Mouse (Mus musculus): ENCODE data around the gene Lamtor1.

Lamtor1 gene

GRCm38 (mm10) chr7:101955862-101956261 lies 50.2 kb downstream of the Lamtor1 start:
- DNase-seq (ENCODE audit: low spot score): no peak

- no peak for DNase-seq (ENCODE audit: low spot score)
Measured at GRCm38 (mm10) chr7:101956481-101956880, 50.8 kb downstream of the Lamtor1 start.

DNA sequence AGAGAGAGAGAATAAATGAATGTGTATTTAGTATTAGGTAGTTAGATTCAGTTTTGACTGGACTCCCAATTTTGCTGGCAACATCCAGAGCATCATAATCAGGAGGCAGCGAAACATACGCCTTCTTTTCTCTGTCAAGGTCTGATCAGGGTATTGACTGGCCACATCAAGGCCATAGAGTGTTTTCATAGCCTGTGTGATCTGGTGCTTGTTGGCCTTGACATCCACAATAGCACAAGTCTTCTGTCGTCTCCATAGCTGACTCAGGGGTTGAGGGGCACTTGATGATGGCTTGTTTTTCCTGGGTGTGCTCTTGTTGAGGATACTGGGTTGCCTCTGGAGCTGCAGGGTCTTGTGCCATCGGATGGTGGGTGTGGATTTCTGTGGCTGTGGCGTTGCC lies 51.2 kb downstream of the Lamtor1 start:
- no peak for DNase-seq (ENCODE audit: low spot score)

- no peak for DNase-seq (ENCODE audit: low spot score)
Measured at GRCm38 (mm10) chr7:101962829-101963228, 57.1 kb downstream of the Lamtor1 start.

DNA sequence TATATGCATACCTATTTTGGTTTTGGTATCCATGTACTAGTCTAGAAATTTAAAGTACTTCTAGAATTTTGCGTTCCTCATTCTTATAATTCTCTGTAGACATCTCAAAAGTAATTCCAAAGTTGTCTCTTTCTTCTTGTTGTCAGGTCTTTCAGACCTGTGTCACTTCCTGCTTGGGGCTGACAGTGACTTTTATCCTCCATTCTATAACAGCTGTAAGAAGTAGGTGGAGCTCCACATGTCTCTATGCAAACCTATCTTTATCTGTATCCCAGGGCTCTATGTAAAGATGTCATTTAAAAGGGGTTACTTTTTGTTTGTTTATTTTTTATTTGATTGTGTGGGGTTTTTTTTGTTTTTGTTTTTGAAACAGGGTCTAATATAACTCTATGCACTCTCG lies 57.9 kb downstream of the Lamtor1 start:
- DNase-seq (ENCODE audit: low spot score): no peak

- DNase-seq (ENCODE audit: low spot score): no peak
Measured at GRCm38 (mm10) chr7:101964551-101964950, 58.8 kb downstream of the Lamtor1 start.

DNA sequence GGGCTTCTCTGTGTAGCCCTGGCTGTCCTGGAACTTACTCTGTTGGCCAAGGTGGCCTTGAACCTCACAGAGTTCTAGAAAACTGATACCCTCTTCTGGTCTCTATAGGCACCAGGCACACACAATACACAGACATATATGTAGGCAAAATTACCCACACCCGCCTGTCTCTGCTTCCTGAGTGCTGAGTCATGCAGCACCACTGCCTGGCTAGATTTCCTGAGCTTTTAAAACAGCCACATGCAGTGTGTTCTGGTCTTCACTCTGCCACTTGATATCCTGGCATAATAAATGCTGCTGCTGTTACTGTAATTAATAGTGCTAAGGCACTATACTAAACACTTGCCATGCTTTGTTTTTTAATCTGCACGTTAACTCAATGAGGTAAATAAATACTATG lies 59.9 kb downstream of the Lamtor1 start:
- DNase-seq (ENCODE audit: low spot score): no peak

- no peak for DNase-seq (ENCODE audit: low spot score)
Measured at GRCm38 (mm10) chr7:101967256-101967655, 61.6 kb downstream of the Lamtor1 start.

DNA sequence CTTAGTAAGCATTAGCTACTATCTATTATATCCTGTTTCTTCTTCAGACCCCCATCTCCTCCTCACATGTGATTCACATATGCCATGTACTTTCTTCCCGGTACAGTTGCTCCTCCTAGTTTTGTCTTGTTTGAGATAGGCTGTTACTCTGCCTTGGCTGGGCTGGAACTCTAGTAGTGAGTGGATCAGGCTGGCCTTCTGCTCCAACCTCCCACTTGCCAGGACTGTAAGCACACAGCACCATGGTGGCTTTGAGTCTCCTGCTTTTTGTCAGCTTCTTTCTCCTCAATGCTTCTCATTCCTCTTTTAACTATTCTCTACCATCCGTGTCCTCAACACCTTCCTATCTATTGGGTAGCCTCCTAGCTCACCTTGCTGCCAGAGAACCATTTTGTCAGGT lies 63.0 kb downstream of the Lamtor1 start:
- no peak for DNase-seq (ENCODE audit: low spot score)

- peak; percentile 90 for DNase-seq (ENCODE audit: low spot score)
Measured at GRCm38 (mm10) chr7:101969694-101970428, 64.2 kb downstream of the Lamtor1 start.

GRCm38 (mm10) chr7:101970429-101970775 lies 64.7 kb downstream of the Lamtor1 start:
- DNase-seq (ENCODE audit: low spot score): peak; percentile 87

DNA sequence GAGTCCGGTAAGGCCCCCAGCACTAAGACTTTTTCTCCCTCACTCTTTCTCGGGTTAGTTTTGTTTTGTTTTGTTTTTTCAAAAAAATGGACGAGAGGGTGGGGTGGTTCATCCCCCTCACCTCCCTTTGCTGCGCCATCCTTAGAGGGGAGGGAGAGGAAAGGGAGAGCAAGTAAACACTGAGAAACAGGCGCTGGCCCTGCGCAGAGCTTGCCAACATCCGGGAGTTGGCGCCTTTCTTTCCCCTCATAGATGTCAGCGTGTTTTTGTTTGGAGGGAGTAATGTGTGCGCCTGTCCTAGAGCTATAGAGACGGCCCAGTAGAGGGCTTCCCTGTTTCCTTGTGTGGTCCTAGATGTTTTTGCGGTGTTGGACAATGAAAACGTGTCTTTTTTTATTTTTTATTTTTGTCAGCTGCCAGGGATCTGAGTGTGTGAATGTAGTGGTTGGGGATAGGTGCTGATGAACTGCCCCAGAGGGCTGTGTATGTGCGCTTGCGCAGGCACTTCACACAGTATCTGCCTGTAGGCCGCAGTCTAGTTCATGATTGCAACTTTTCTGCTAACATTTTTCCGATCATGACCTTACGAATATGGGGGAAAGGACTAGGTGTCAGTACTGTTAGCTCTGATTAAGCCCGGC lies 65.2 kb downstream of the Lamtor1 start:
- DNase-seq (ENCODE audit: low spot score): peak; percentile 73

GRCm38 (mm10) chr7:101971721-101972120 lies 66.0 kb downstream of the Lamtor1 start:
- no peak for DNase-seq (ENCODE audit: low spot score)

DNA sequence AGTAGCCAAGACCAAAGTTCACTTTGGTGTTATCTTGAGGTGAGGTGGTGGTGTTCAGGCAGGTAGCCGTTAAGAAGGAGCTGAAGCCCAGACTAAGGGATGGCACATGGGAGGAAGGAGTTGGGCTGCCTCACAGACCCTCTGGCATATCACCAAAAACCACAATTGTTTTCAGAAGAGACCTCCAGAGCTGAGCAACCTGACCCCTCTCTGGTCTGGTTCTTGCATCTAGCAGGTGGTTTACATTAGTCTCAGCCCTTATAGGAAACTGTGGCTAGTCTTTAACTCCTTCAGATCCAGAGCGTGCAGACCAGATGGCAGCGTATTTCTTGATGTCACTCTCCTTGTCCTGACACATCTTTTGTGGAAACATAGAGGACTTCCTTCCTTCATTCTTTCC lies 68.0 kb downstream of the Lamtor1 start:
- no peak for DNase-seq (ENCODE audit: low spot score)

- no peak for DNase-seq (ENCODE audit: low spot score)
Measured at GRCm38 (mm10) chr7:101974505-101974904, 68.8 kb downstream of the Lamtor1 start.

Measured in ovary, postnatal 36 days (tissue).